Mouse (Mus musculus) subcutaneous adipose tissue, adult 2 months (tissue): ENCODE data around the gene 1810009A15Rik. TPM values are rescaled to one million over a fixed set of nuclear protein-coding genes. Genes with fewer than 3 reads are reported as not detected.

Experiments used
- polyA plus RNA-seq: library from polyadenylated mRNA; depleted of rRNA; stranded (reverse); fragments of >200 nt; gene quantifications from 2 replicates; pipeline ENCODE4 v1.2.3, GENCODE M21; 2012; ENCODE audit warnings: low replicate concordance; rRNA removed

Gene 1810009A15Rik
- 25.8 and 26.2 TPM in 2 replicates for polyA plus RNA-seq

GRCm38 (mm10) chr19:8888511-8889385 lies at the start of gene 1810009A15Rik, which contains the start of gene Gm49416:
1810009A15Rik (plus strand) TSS chr19:8888853.
Gm49416 (plus strand) TSS chr19:8888926.

GRCm38 (mm10) chr19:8839103-8839907 lies 49.3 kb upstream of the 1810009A15Rik start, which contains the start of gene Gng3:
Gng3 (minus strand) TSS chr19:8839194.

GRCm38 (mm10) chr19:8850402-8850901 lies 38.2 kb upstream of the 1810009A15Rik start, which contains the start of gene Lrrn4cl:
Lrrn4cl (plus strand) TSS chr19:8850768.

GRCm38 (mm10) chr19:8871267-8872186 lies 17.1 kb upstream of the 1810009A15Rik start, which contains the start of gene Ubxn1:
Ubxn1 (plus strand) TSS chr19:8871496.

GRCm38 (mm10) chr19:8880311-8881033 lies 8.2 kb upstream of the 1810009A15Rik start, which contains the start of gene Uqcc3:
Uqcc3 (minus strand) TSS chr19:8880923.

GRCm38 (mm10) chr19:8883616-8884015 lies 5.0 kb upstream of the 1810009A15Rik start, which contains the start of the genes Lbhd1 and Gm49403:
Lbhd1 (plus strand) TSS chr19:8883732.
Gm49403 (plus strand) TSS chr19:8883930.

GRCm38 (mm10) chr19:8892829-8893766 lies 4.4 kb downstream of the 1810009A15Rik start, which contains the start of gene Ints5:
Ints5 (plus strand) TSS chr19:8893005.

GRCm38 (mm10) chr19:8897865-8898495 lies 9.3 kb downstream of the 1810009A15Rik start, which contains the start of gene Ganab:
Ganab (plus strand) TSS chr19:8898071.

GRCm38 (mm10) chr19:8920073-8920736 lies 31.6 kb downstream of the 1810009A15Rik start, which contains the start of gene B3gat3:
B3gat3 (plus strand) TSS chr19:8920374.

GRCm38 (mm10) chr19:8929224-8930088 lies 40.8 kb downstream of the 1810009A15Rik start, which contains the start of the genes Rom1 and Eml3:
Rom1 (minus strand) TSS chr19:8929356.
Eml3 (plus strand) TSS chr19:8929552.

Other genes starting within 250 kb of the 1810009A15Rik start
- gene Chrm1, start 225.1 kb upstream of the 1810009A15Rik start, polyA plus RNA-seq = 0.15 TPM in 1 of 2 replicates, not detected in the other
- gene Slc3a2, start 165.5 kb upstream of the 1810009A15Rik start, polyA plus RNA-seq = 230 and 245 TPM in 2 replicates
- gene Wdr74, start 153.0 kb upstream of the 1810009A15Rik start, polyA plus RNA-seq = 29.9 and 51.4 TPM in 2 replicates
- gene 1700092M07Rik, start 148.1 kb upstream of the 1810009A15Rik start, polyA plus RNA-seq = not detected in 2 replicates
- gene Stx5a, start 147.4 kb upstream of the 1810009A15Rik start, polyA plus RNA-seq = 89.0 and 134 TPM in 2 replicates
- gene Nxf1, start 131.8 kb upstream of the 1810009A15Rik start, polyA plus RNA-seq = 93.8 and 152 TPM in 2 replicates
- gene Tmem223, start 117.9 kb upstream of the 1810009A15Rik start, polyA plus RNA-seq = 255 and 279 TPM in 2 replicates
- 92.4 and 101 TPM in 2 replicates for gene Tmem179b, start 114.4 kb upstream of the 1810009A15Rik start, polyA plus RNA-seq
- gene Taf6l, start 102.4 kb upstream of the 1810009A15Rik start, polyA plus RNA-seq = 15.5 and 19.6 TPM in 2 replicates
- gene Polr2g, start 90.3 kb upstream of the 1810009A15Rik start, polyA plus RNA-seq = 72.1 and 72.3 TPM in 2 replicates
- gene Zbtb3, start 86.3 kb upstream of the 1810009A15Rik start, polyA plus RNA-seq = 2.1 and 3.7 TPM in 2 replicates
- 19.7 and 28.1 TPM in 2 replicates for gene Ttc9c, start 69.5 kb upstream of the 1810009A15Rik start, polyA plus RNA-seq
- 13.8 and 28.4 TPM in 2 replicates for gene Hnrnpul2, start 68.8 kb upstream of the 1810009A15Rik start, polyA plus RNA-seq
- gene AC129217.1, start 59.1 kb upstream of the 1810009A15Rik start, polyA plus RNA-seq = 1.4 TPM in 1 of 2 replicates, not detected in the other
- gene Bscl2, start 51.4 kb upstream of the 1810009A15Rik start, polyA plus RNA-seq = 401 and 771 TPM in 2 replicates
- gene Gng3, start 49.7 kb upstream of the 1810009A15Rik start, polyA plus RNA-seq = 0.45 and 1.2 TPM in 2 replicates
- 14.5 and 30.5 TPM in 2 replicates for gene Lrrn4cl, start 38.1 kb upstream of the 1810009A15Rik start, polyA plus RNA-seq
- 98.3 and 108 TPM in 2 replicates for gene Ubxn1, start 17.4 kb upstream of the 1810009A15Rik start, polyA plus RNA-seq
- 37.3 and 43.9 TPM in 2 replicates for gene Uqcc3, start 7.9 kb upstream of the 1810009A15Rik start, polyA plus RNA-seq
- gene Lbhd1, start 5.1 kb upstream of the 1810009A15Rik start, polyA plus RNA-seq = 2.7 and 4.3 TPM in 2 replicates
- gene Gm49403, start 4.9 kb upstream of the 1810009A15Rik start, polyA plus RNA-seq = not detected in 2 replicates
- gene Gm49416, start 73 bp downstream of the 1810009A15Rik start, polyA plus RNA-seq = 0.34 TPM in 1 of 2 replicates, not detected in the other
- gene Ints5, start 4.2 kb downstream of the 1810009A15Rik start, polyA plus RNA-seq = 19.2 and 38.4 TPM in 2 replicates
- 101 and 184 TPM in 2 replicates for gene Ganab, start 9.2 kb downstream of the 1810009A15Rik start, polyA plus RNA-seq
- 78.6 and 99.5 TPM in 2 replicates for gene B3gat3, start 31.5 kb downstream of the 1810009A15Rik start, polyA plus RNA-seq
- 13.6 and 15.0 TPM in 2 replicates for gene Rom1, start 40.5 kb downstream of the 1810009A15Rik start, polyA plus RNA-seq
- gene Eml3, start 40.7 kb downstream of the 1810009A15Rik start, polyA plus RNA-seq = 53.7 and 84.8 TPM in 2 replicates
- gene Mta2, start 53.0 kb downstream of the 1810009A15Rik start, polyA plus RNA-seq = 20.1 and 44.4 TPM in 2 replicates
- 15.9 and 30.2 TPM in 2 replicates for gene Tut1, start 65.0 kb downstream of the 1810009A15Rik start, polyA plus RNA-seq
- gene Eef1g, start 78.2 kb downstream of the 1810009A15Rik start, polyA plus RNA-seq = 255 and 492 TPM in 2 replicates
- gene Ahnak, start 100.4 kb downstream of the 1810009A15Rik start, polyA plus RNA-seq = 56.5 and 94.9 TPM in 2 replicates
- gene Scgb1a1, start 199.1 kb downstream of the 1810009A15Rik start, polyA plus RNA-seq = 0.49 and 24.9 TPM in 2 replicates
- 3.2 and 6.8 TPM in 2 replicates for gene Asrgl1, start 246.8 kb downstream of the 1810009A15Rik start, polyA plus RNA-seq